Mouse (Mus musculus) MEL (cell line): ENCODE results near the gene Snf8. TPM values are rescaled to one million over a fixed set of nuclear protein-coding genes. Genes with fewer than 3 reads are reported as not detected.

Experiments
- DNase-seq: peaks from one replicate; pipeline ENCODE4 v3.0.0; 2011; ENCODE audit warnings: low read depth, low spot score
- H3K27ac ChIP-seq: 2 replicates; pipeline ENCODE4 v1.5.1; 2012; ENCODE audit warnings: low read depth, mild to moderate bottlenecking, control low read depth, low read length, moderate library complexity; ENCODE audit not compliant: control insufficient read depth
- H3K27me3 ChIP-seq, 2 experiments: fragments of 150-350 bp in 1 of 2; sonication (generic) in 1 of 2; 2 replicates each; pipeline ENCODE4 v1.6.1; 2012; ENCODE audit warnings: low read length in 2 of 2, mild to moderate bottlenecking in 2 of 2, improper control_type of control experiment in 1 of 2, moderate library complexity in 1 of 2; ENCODE audit not compliant: insufficient read depth in 2 of 2, control insufficient read depth in 1 of 2
- H3K36me3 ChIP-seq, 2 experiments: 2 replicates each; pipeline ENCODE4 v1.6.1; 2012 to 2014; ENCODE audit warnings: low read length in 2 of 2, improper control_type of control experiment in 1 of 2, inconsistent platforms in 1 of 2, mild to moderate bottlenecking in 1 of 2; ENCODE audit not compliant: insufficient read depth in 2 of 2, control insufficient read depth in 1 of 2
- H3K4me1 ChIP-seq, 2 experiments: fragments of 150-350 bp in 1 of 2; sonication (generic) in 1 of 2; 2 replicates each; pipeline ENCODE4 v1.6.1; 2012; ENCODE audit warnings: low read length in 2 of 2, improper control_type of control experiment in 1 of 2, mild to moderate bottlenecking in 1 of 2; ENCODE audit not compliant: insufficient read depth in 2 of 2, control insufficient read depth in 1 of 2
- H3K4me3 ChIP-seq, 2 experiments: fragments of 150-350 bp in 1 of 2; sonication (generic) in 1 of 2; 2 replicates each; pipeline ENCODE4 v1.5.1; 2012; ENCODE audit warnings: low read depth in 2 of 2, low read length in 2 of 2, mild to moderate bottlenecking in 2 of 2, moderate library complexity in 2 of 2, control low read depth in 1 of 2, improper control_type of control experiment in 1 of 2; ENCODE audit not compliant: control insufficient read depth in 1 of 2, insufficient read depth in 1 of 2
- H3K79me2 ChIP-seq: 2 replicates; pipeline ENCODE4 v1.6.1; 2012; ENCODE audit warnings: mild to moderate bottlenecking, low read length, moderate library complexity; ENCODE audit not compliant: control insufficient read depth, poor library complexity, insufficient read depth
- H3K9ac ChIP-seq: 2 replicates; pipeline ENCODE4 v1.6.1; 2012; ENCODE audit warnings: low read depth, mild to moderate bottlenecking, control low read depth, low read length, moderate library complexity; ENCODE audit not compliant: control insufficient read depth, poor library complexity, severe bottlenecking
- H3K9me3 ChIP-seq: fragments of 150-350 bp; sonication (generic); replicated peaks from 2 replicates; pipeline ENCODE4 v1.6.1; 2012; ENCODE audit warnings: mild to moderate bottlenecking, low read length, improper control_type of control experiment, moderate library complexity; ENCODE audit not compliant: insufficient read depth
- CHD1 ChIP-seq: IDR thresholded peaks from 2 replicates; pipeline ENCODE4 v1.6.1; 2012; ENCODE audit warnings: low read depth, mild to moderate bottlenecking, inconsistent platforms, low read length, improper control_type of control experiment
- EP300 ChIP-seq, 2 experiments: IDR thresholded peaks; 2 replicates each; pipeline ENCODE4 v1.6.1; 2011; ENCODE audit warnings: improper control_type of control experiment in 2 of 2, low read length in 2 of 2, low read depth in 1 of 2, mild to moderate bottlenecking in 1 of 2
- GATA1 ChIP-seq: IDR thresholded peaks from 2 replicates; pipeline ENCODE4 v1.6.1; 2011; ENCODE audit warnings: low read depth, low read length, improper control_type of control experiment
- JUND ChIP-seq: IDR thresholded peaks from 2 replicates; pipeline ENCODE4 v1.6.1; 2011; ENCODE audit warnings: low read depth, mild to moderate bottlenecking, improper control_type of control experiment, low read length
- KAT2A ChIP-seq: conservative IDR thresholded peaks from 2 replicates; pipeline ENCODE4 v1.6.1; 2012; ENCODE audit warnings: low read depth, low read length, improper control_type of control experiment, inconsistent platforms
- MAFK ChIP-seq: IDR thresholded peaks from 2 replicates; pipeline ENCODE4 v1.6.1; 2011; ENCODE audit warnings: low read depth, mild to moderate bottlenecking, low read length, improper control_type of control experiment, borderline replicate concordance
- MEF2A ChIP-seq: IDR thresholded peaks from 2 replicates; pipeline ENCODE4 v1.6.1; 2014; ENCODE audit warnings: low read depth, mild to moderate bottlenecking, inconsistent platforms, low read length, improper control_type of control experiment; ENCODE audit not compliant: poor library complexity, insufficient replicate concordance, severe bottlenecking; ENCODE audit errors: extremely low read depth
- MYB ChIP-seq: IDR thresholded peaks from 2 replicates; pipeline ENCODE4 v1.6.1; 2011; ENCODE audit warnings: mild to moderate bottlenecking, low read depth, low read length, improper control_type of control experiment
- MYC ChIP-seq: IDR thresholded peaks from 2 replicates; pipeline ENCODE4 v1.6.1; 2011; ENCODE audit warnings: low read depth, mild to moderate bottlenecking, low read length, improper control_type of control experiment, moderate library complexity
- NELFE ChIP-seq: IDR thresholded peaks from 2 replicates; pipeline ENCODE4 v1.6.1; 2011; ENCODE audit warnings: low read depth, low read length, improper control_type of control experiment
- POLR2A ChIP-seq, 2 experiments: IDR thresholded peaks; 2 replicates each; pipeline ENCODE4 v1.6.1; 2011 to 2012; ENCODE audit warnings: low read length in 2 of 2, mild to moderate bottlenecking in 2 of 2, control low read depth in 1 of 2, improper control_type of control experiment in 1 of 2, low read depth in 1 of 2, moderate library complexity in 1 of 2; ENCODE audit not compliant: control insufficient read depth in 1 of 2, insufficient read depth in 1 of 2, poor library complexity in 1 of 2
- POLR2AphosphoS2 ChIP-seq: IDR thresholded peaks from 2 replicates; pipeline ENCODE4 v1.6.1; 2011; ENCODE audit warnings: low read length, improper control_type of control experiment
- POLR2AphosphoS5 ChIP-seq: IDR thresholded peaks from 2 replicates; pipeline ENCODE4 v1.6.1; 2012; ENCODE audit warnings: low read depth, borderline replicate concordance, mild to moderate bottlenecking, inconsistent platforms, low read length, moderate library complexity, mixed read lengths
- RCOR1 ChIP-seq: IDR thresholded peaks from 2 replicates; pipeline ENCODE4 v1.6.1; 2012; ENCODE audit warnings: low read depth, mild to moderate bottlenecking, inconsistent platforms, low read length, improper control_type of control experiment
- SIN3A ChIP-seq: IDR thresholded peaks from 2 replicates; pipeline ENCODE4 v1.6.1; 2012; ENCODE audit warnings: low read length, improper control_type of control experiment, inconsistent platforms
- SMC3 ChIP-seq: IDR thresholded peaks from 2 replicates; pipeline ENCODE4 v1.6.1; 2011; ENCODE audit warnings: low read depth, low read length, improper control_type of control experiment
- TAL1 ChIP-seq: IDR thresholded peaks from 2 replicates; pipeline ENCODE4 v1.6.1; 2012; ENCODE audit warnings: mild to moderate bottlenecking, inconsistent platforms, low read length, moderate library complexity, mixed read lengths
- TBP ChIP-seq: IDR thresholded peaks from 2 replicates; pipeline ENCODE4 v1.8.0; 2011; ENCODE audit warnings: low read depth, low read length, improper control_type of control experiment
- TCF12 ChIP-seq: IDR thresholded peaks from 2 replicates; pipeline ENCODE4 v1.6.1; 2014; ENCODE audit warnings: low read depth, mild to moderate bottlenecking, inconsistent platforms, low read length, improper control_type of control experiment, moderate library complexity
- ZC3H11A ChIP-seq: IDR thresholded peaks from 2 replicates; pipeline ENCODE4 v1.6.1; 2012; ENCODE audit warnings: low read depth, mild to moderate bottlenecking, inconsistent platforms, low read length, improper control_type of control experiment
- ZKSCAN1 ChIP-seq: IDR thresholded peaks from 2 replicates; pipeline ENCODE4 v1.6.1; 2012; ENCODE audit warnings: low read depth, mild to moderate bottlenecking, inconsistent platforms, low read length, improper control_type of control experiment, moderate library complexity
- ZMIZ1 ChIP-seq: IDR thresholded peaks from 2 replicates; pipeline ENCODE4 v1.6.1; 2012; ENCODE audit warnings: low read depth, mild to moderate bottlenecking, inconsistent platforms, low read length, improper control_type of control experiment, moderate library complexity
- ZNF384 ChIP-seq: IDR thresholded peaks from 2 replicates; pipeline ENCODE4 v1.6.1; 2012; ENCODE audit warnings: low read depth, mild to moderate bottlenecking, inconsistent platforms, low read length, improper control_type of control experiment
- polyA plus RNA-seq, 2 experiments: library from polyadenylated mRNA; stranded (reverse) in 1 of 2; unstranded in 1 of 2; fragments of >175 nt in 1 of 2; fragments of >200 nt in 1 of 2; gene quantifications; 2 replicates each; pipeline versions ENCODE4 v1.2.1 to v1.2.4; 2012; ENCODE audit warnings: low replicate concordance in 2 of 2, low read depth in 1 of 2; ENCODE audit not compliant: insufficient read length in 2 of 2, insufficient read depth in 1 of 2, missing spikeins in 1 of 2
- total RNA-seq: library from RNA; depleted of rRNA; stranded (reverse); fragments of 300-350 nt; gene quantifications from 2 replicates; pipeline ENCODE4 v1.2.3, GENCODE M21; 2012

Gene Snf8
- total and polyA plus RNA-seq, 3 experiments: 135 to 183 TPM; not detected in 1

DNA sequence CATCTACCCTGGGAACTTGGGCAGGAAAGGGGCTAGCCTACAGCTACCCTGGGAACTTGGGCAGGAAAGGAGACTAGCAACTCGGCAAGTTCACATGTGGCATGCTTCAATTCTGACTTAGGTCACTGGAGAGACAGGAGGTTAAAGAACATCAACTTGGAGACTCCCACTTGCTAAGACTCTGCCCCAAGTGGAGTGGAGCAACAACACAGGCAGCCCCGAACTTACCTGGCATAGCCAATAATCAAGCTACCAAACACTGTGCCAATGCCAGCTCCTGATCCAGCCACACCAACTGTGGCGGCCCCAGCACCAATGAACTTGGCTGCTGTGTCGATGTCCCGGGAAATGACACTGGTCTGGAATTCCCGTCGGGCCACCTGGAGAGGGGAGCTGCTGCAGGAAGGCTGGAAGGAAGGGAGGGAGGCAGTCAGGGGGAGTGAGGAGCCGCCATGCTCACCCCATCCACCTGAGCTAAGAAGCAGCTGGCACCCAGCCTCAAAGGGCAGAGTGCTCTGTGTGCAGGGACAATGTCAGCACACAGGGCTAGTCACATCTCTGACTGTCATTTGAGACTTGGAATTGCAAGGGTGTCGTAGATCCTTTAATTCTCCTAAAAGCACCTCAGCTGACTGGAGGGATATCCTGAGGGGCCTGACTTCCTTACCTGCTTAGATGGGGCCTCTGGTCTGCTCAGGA lies 38.8 kb downstream of the Snf8 start:
- H3K4me3 ChIP-seq: peak overlapping the region; percentile 61 to 83; a peak in 3 of 4 replicates

DNA sequence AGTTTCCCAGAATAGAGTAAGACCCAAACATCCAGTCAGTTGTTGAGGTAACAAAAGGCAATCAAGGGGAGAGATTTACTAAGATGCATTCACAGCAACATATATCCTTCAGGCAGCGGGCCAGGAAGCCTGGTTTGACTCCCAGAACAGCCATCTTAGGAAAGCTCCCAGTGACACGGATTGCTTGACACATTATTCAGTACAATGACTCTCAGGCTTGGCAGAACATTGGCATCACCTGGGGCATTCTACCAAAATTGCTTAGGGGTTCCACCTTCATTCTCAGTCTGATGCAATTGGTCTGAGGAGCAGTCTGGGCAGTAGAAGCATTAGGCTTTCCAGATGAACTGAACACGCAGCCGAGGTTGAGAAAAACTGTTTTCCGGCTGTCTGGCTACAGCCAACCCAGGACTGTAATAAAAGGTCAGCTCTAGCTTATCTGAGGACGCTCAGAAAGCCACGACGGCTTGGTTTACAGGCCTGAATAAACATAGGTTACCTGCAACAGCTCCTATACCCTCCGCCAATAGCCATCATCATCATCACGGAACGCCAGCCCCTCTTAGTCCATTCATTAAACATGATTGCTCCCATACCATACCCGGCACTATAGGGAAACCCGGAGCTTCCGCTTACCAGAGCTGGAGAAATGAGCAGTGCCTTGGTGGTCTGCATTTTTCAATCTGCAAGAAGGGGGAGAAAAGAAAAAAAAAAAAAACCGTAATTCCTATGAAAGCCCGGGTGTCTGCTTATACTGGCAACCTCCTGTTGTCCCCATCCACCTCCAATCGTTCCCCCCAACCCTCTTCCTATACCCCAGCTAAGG lies 39.9 kb downstream of the Snf8 start:
- H3K79me2 ChIP-seq: peaks cover 24% of the 10 kb centered on the region
- no peak for TF ChIP-seq MYB
- TF ChIP-seq MYC: no peak
- no peak for TF ChIP-seq GATA1
- TF ChIP-seq ZNF384: peak; percentile 55
- TF ChIP-seq SIN3A: no peak; the same call in 1 of the 2 replicates
- no peak for TF ChIP-seq POLR2AphosphoS5
- TF ChIP-seq JUND: no peak
- TF ChIP-seq TAL1: peak; percentile 45
- no peak for TF ChIP-seq TCF12
- TF ChIP-seq CHD1: peak; percentile 82; the same call in 1 of the 2 replicates
- TF ChIP-seq POLR2AphosphoS2: no peak
- no peak for TF ChIP-seq MEF2A
- no peak for TF ChIP-seq EP300 (IDR thresholded peaks at IDR 0.05; ENCODE audit: low read depth in 1 of 2, low read length in 2 of 2)
- 0 out of 2 replicates have a peak, but pooled peaks have one; percentile 23 for TF ChIP-seq TBP
- no peak for TF ChIP-seq ZKSCAN1
- no peaks in the 10 kb centered on the region for H3K27me3 ChIP-seq
- peak; percentile 67 for DNase-seq
- H3K9me3 ChIP-seq: no peaks in the 10 kb centered on the region
- H3K27ac ChIP-seq: peak overlapping the region; percentile 69
- H3K4me3 ChIP-seq: peak overlapping the region; percentile 61 to 83
- peaks cover 0 to 25% of the 10 kb centered on the region in 2 experiments; a peak in 3 of 4 replicates for H3K4me1 ChIP-seq
- H3K36me3 ChIP-seq: peaks cover 10 to 31% of the 10 kb centered on the region in 2 experiments
- H3K9ac ChIP-seq: peak overlapping the region; percentile 81

More for the DNA sequence above, 38.8 kb downstream of the Snf8 start:
- H3K27me3 ChIP-seq: no peaks in the 10 kb centered on the region
- peak overlapping the region; percentile 81 for H3K9ac ChIP-seq
- H3K36me3 ChIP-seq: peaks cover 10 to 31% of the 10 kb centered on the region in 2 experiments
- DNase-seq: no peak
- peaks cover 0 to 25% of the 10 kb centered on the region in 2 experiments; a peak in 3 of 4 replicates for H3K4me1 ChIP-seq
- no peak for TF ChIP-seq ZMIZ1
- no peak for TF ChIP-seq CHD1
- TF ChIP-seq EP300 (IDR thresholded peaks at IDR 0.05; ENCODE audit: low read depth in 1 of 2, low read length in 2 of 2): no peak
- no peak for TF ChIP-seq SMC3
- no peak for TF ChIP-seq POLR2AphosphoS2
- no peak for TF ChIP-seq MAFK
- TF ChIP-seq RCOR1: no peak
- TF ChIP-seq ZC3H11A: no peak
- TF ChIP-seq POLR2A (IDR thresholded peaks at IDR 0.05; ENCODE audit: control insufficient read depth in 1 of 2, insufficient read depth in 1 of 2, low read depth in 1 of 2, low read length in 2 of 2, poor library complexity in 1 of 2): no peak
- no peak for TF ChIP-seq NELFE
- TF ChIP-seq MYB: no peak
- no peak for TF ChIP-seq KAT2A
- no peak for TF ChIP-seq JUND
- no peak for TF ChIP-seq MYC
- TF ChIP-seq ZNF384: no peak
- TF ChIP-seq TCF12: no peak
- no peak for TF ChIP-seq TAL1
- TF ChIP-seq MEF2A: no peak
- TF ChIP-seq, all 39 proteins: peak for 0
- Histone ChIP-seq H3K79me2 (peaks cover 24% of the 10 kb centered on the region), H3K9me3 (no peaks in the 10 kb centered on the region), H3K27ac (no peak overlapping the region)
